In genomic region chr19:29368041-29368440, GRCm38 (mm10) we compare ENCODE assay signal across 28 mouse cellular contexts. TPM values are rescaled to one million over a fixed set of nuclear protein-coding genes. Genes with fewer than 3 reads are reported as not detected.
A peak's percentile ranks its signal among the peaks of the same experiment; 100 is the strongest.
DNase-seq lines count a peak whose midpoint lies in the region; ATAC-seq and TF ChIP-seq lines count a peak whose summit lies in the region.
"Had no signal": no experiment of that assay in that cellular context is flagged by ENCODE, and none has a peak within 500 bp of the region (broad histone marks: within the 10 kb centered on the region; RNA-seq: fewer than 3 reads in every experiment).

No protein-coding gene starts in this region.

- no peaks in the 10 kb centered on the region for H3K27me3 ChIP-seq in liver, embryonic 13.5 days
- no peaks in the 10 kb centered on the region for H3K27me3 ChIP-seq in liver, embryonic 11.5 days (replicated peaks; ENCODE audit: control insufficient read depth, insufficient read depth, low read length)
- H3K27me3 ChIP-seq in G1E (ENCODE audit: insufficient read depth, low read length) = no peaks in the 10 kb centered on the region
- H3K27me3 ChIP-seq: forebrain, embryonic 13.5 days; limb, embryonic 15.5 days had no signal

- no peak for TF ChIP-seq CTCF in G1E (IDR thresholded peaks at IDR 0.05; ENCODE audit: low read depth, low read length)

- no peaks in the 10 kb centered on the region for H3K9me3 ChIP-seq in liver, embryonic 13.5 days (replicated peaks)
- H3K9me3 ChIP-seq in liver, embryonic 11.5 days (ENCODE audit: control insufficient read depth, low read length) = no peaks in the 10 kb centered on the region
- no peaks in the 10 kb centered on the region for H3K9me3 ChIP-seq in G1E (replicated peaks)
- H3K9me3 ChIP-seq: embryonic facial prominence, embryonic 13.5 days; forebrain, embryonic 13.5 days; heart, embryonic 12.5 days; limb, embryonic 15.5 days had no signal

- DNase-seq in liver, embryonic 13.5 days = no peak
- no peak for DNase-seq in liver, embryonic 11.5 days (ENCODE audit: low spot score)
- peak; percentile 15 for DNase-seq in CD4-positive helper T cell, adult 2 months (ENCODE audit: low read depth, low spot score)
- DNase-seq in G1E (ENCODE audit: low spot score) = no peak
- DNase-seq in gastrocnemius, adult 18-20 months (ENCODE audit: low spot score) = no peak
- no peak for DNase-seq in cerebellum, postnatal 36 days
- DNase-seq: adrenal gland, adult 2 months; cerebellum, adult 11-12 months; cerebellum, postnatal 14 days; heart, postnatal 10 days; kidney, adult 18-20 months; kidney, postnatal 10 days; left cerebral cortex, postnatal 4 days; lung, adult 2 months; lung, postnatal 14 days; right cerebral cortex, postnatal 14 days had no signal

- peaks cover 45% of the 10 kb centered on the region for H3K4me1 ChIP-seq in liver, embryonic 13.5 days (replicated peaks)
- H3K4me1 ChIP-seq in liver, embryonic 11.5 days (replicated peaks; ENCODE audit: control insufficient read depth, insufficient read depth, low read length) = peaks cover 11% of the 10 kb centered on the region
- H3K4me1 ChIP-seq in G1E (ENCODE audit: insufficient read depth, low read depth, low read length) = peaks cover 64% of the 10 kb centered on the region

- no peaks in the 10 kb centered on the region for H3K36me3 ChIP-seq in liver, embryonic 13.5 days
- no peaks in the 10 kb centered on the region for H3K36me3 ChIP-seq in liver, embryonic 11.5 days (ENCODE audit: control insufficient read depth, insufficient read depth, low read length)
- peaks cover 20% of the 10 kb centered on the region for H3K36me3 ChIP-seq in G1E (replicated peaks)
- H3K36me3 ChIP-seq in macrophage (ENCODE audit: inconsistent target) = peaks cover 2% of the 10 kb centered on the region; the same call in 1 of the 2 replicates
- H3K36me3 ChIP-seq: embryonic facial prominence, embryonic 13.5 days; heart, embryonic 12.5 days; limb, embryonic 15.5 days had no signal

- H3K4me3 ChIP-seq in liver, embryonic 13.5 days (replicated peaks) = no peak overlapping the region
- no peak overlapping the region for H3K4me3 ChIP-seq in liver, embryonic 11.5 days (ENCODE audit: low read depth, low read length)
- H3K4me3 ChIP-seq in G1E (ENCODE audit: low read depth, low read length) = peak overlapping the region; percentile 73; the same call in 1 of the 2 replicates
- H3K4me3 ChIP-seq in macrophage (ENCODE audit: inconsistent target) = peak overlapping the region; percentile 84

- no peak overlapping the region for H3K9ac ChIP-seq in liver, embryonic 13.5 days
- H3K9ac ChIP-seq in liver, embryonic 11.5 days (ENCODE audit: low read depth, low read length) = no peak overlapping the region

- 74% methylated on average over 2 of the region's 2 CpGs for WGBS in liver, embryonic 13.5 days (ENCODE audit: insufficient replicate concordance)
- 83% methylated on average over 2 of the region's 2 CpGs for WGBS in liver, embryonic 11.5 days
- 38% methylated on average over 2 of the region's 2 CpGs for WGBS in macrophage (ENCODE audit: missing documents)

- no peak overlapping the region for H3K27ac ChIP-seq in liver, embryonic 13.5 days
- H3K27ac ChIP-seq in liver, embryonic 11.5 days (ENCODE audit: low read depth, low read length) = no peak overlapping the region
- H3K27ac ChIP-seq in macrophage = peak overlapping the region; percentile 93
- H3K27ac ChIP-seq: embryonic facial prominence, embryonic 13.5 days; forebrain, embryonic 13.5 days; limb, embryonic 15.5 days had no signal

- peaks cover 67% of the 10 kb centered on the region for H3K79me2 ChIP-seq in macrophage (ENCODE audit: inconsistent target)

- peak overlapping the region; percentile 95; the same call in 1 of the 2 replicates for H3K4me2 ChIP-seq in liver, embryonic 13.5 days
- H3K4me2 ChIP-seq in liver, embryonic 11.5 days = no peak overlapping the region; the same call in 1 of the 2 replicates

- ATAC-seq in liver, embryonic 13.5 days (ENCODE audit: low read depth) = no peak
- no peak for ATAC-seq in liver, embryonic 11.5 days (replicated peaks; ENCODE audit: low FRiP score)
- ATAC-seq in G1E (ENCODE audit: extremely low read depth, insufficient number of reproducible peaks, low FRiP score, poor library complexity, severe bottlenecking) = no peak

RNA-seq across cellular contexts. Expression of gene Cd274, which starts 0.8 kb away (rescaled TPM):
- polyA plus RNA-seq in liver, embryonic 13.5 days (2015; fragmentation: Nextera tagmentation; extraction: Ambion mirVana) = 0.16 and 0.31 TPM in 2 replicates
- polyA plus RNA-seq in liver, embryonic 11.5 days (2014; fragmentation: Nextera tagmentation; extraction: Ambion mirVana) = 0.43 and 0.86 TPM in 2 replicates
- total RNA-seq in G1E (2014; fragmentation: Nextera tagmentation) (15.1 and 18.4 TPM in 2 replicates), G1E (2017) (37.1 and 40.8 TPM in 2 replicates)
- polyA plus RNA-seq in G1E (2012) (0.29 and 0.56 TPM in 2 replicates), macrophage (2018) (44.6 to 125 TPM (median 104 TPM) in 3 replicates)
- 1,000 to 10,000 TPM in 3 of 26 experiments, 100 to 1,000 TPM in 23; 158 to 1,981 (median 629) TPM for total RNA-seq in macrophage (2018; cell fraction: chromatin; rRNA removed)
- 100 to 1,000 TPM in 25 of 26 experiments, 10 to 100 TPM in 1; 97.2 to 934 (median 465) TPM for total RNA-seq in macrophage (2018; cell fraction: cytosol; rRNA removed)
- 1,000 to 10,000 TPM in 15 of 26 experiments, 100 to 1,000 TPM in 10, 10 to 100 TPM in 1; 92.6 to 1,827 (median 1,161) TPM for total RNA-seq in macrophage (2018; cell fraction: nucleus; rRNA removed)
- 1 to 10 TPM in 1 of 2 experiments, under 1 TPM in 1; 0.43 to 2.5 TPM for total RNA-seq in gastrocnemius, adult 18-20 months (2021)

RNA-seq across cellular contexts. Expression of gene Plgrkt, which starts 0.9 kb away (rescaled TPM):
- polyA plus RNA-seq in liver, embryonic 13.5 days (2015; fragmentation: Nextera tagmentation; extraction: Ambion mirVana) = 32.8 and 38.5 TPM in 2 replicates
- polyA plus RNA-seq in liver, embryonic 11.5 days (2014; fragmentation: Nextera tagmentation; extraction: Ambion mirVana) = 54.0 and 56.2 TPM in 2 replicates
- total RNA-seq in G1E (2014; fragmentation: Nextera tagmentation) (179 and 190 TPM in 2 replicates), G1E (2017) (439 and 475 TPM in 2 replicates)
- polyA plus RNA-seq in G1E (2012) (38.2 and 39.8 TPM in 2 replicates), macrophage (2018) (65.1 to 163 TPM (median 83.5 TPM) in 3 replicates)
- 100 to 1,000 TPM; 439 to 902 (median 658) TPM for total RNA-seq in macrophage (2018; cell fraction: chromatin; rRNA removed)
- total RNA-seq in macrophage (2018; cell fraction: cytosol; rRNA removed) = 100 to 1,000 TPM in 4 of 26 experiments, 10 to 100 TPM in 22; 64.2 to 119 (median 78.6) TPM
- 100 to 1,000 TPM; 254 to 825 (median 609) TPM for total RNA-seq in macrophage (2018; cell fraction: nucleus; rRNA removed)
- total RNA-seq in gastrocnemius, adult 18-20 months (2021) = 10 to 100 TPM; 18.8 to 20.4 TPM

RNA-seq across cellular contexts. Expression of gene Rln1, which starts 33.6 kb away (rescaled TPM):
- 0.15 TPM in 1 of 2 replicates, not detected in the other for polyA plus RNA-seq in liver, embryonic 13.5 days (2015; fragmentation: Nextera tagmentation; extraction: Ambion mirVana)
- polyA plus RNA-seq in liver, embryonic 11.5 days (2014; fragmentation: Nextera tagmentation; extraction: Ambion mirVana) = not detected in 2 replicates
- not detected in 2 replicates for total RNA-seq in G1E (2014; fragmentation: Nextera tagmentation)
- 0.06 and 0.11 TPM in 2 replicates for total RNA-seq in G1E (2017)
- polyA plus RNA-seq in G1E (2012) = not detected in 2 replicates
- not detected for total RNA-seq in macrophage (2018; cell fraction: chromatin; rRNA removed)
- not detected for total RNA-seq in macrophage (2018; cell fraction: cytosol; rRNA removed)
- total RNA-seq in macrophage (2018; cell fraction: nucleus; rRNA removed) = not detected
- polyA plus RNA-seq in macrophage (2018) = not detected in 3 replicates
- total RNA-seq in gastrocnemius, adult 18-20 months (2021) = not detected
- total RNA-seq: adrenal gland, adult 2 months; adrenal gland, postnatal 4 days; gastrocnemius, adult 8-10 months; heart, postnatal 10 days; megakaryocyte-erythroid progenitor cell, adult 5-6 weeks had no signal
- polyA plus RNA-seq: adrenal gland, adult 2 months; embryonic facial prominence, embryonic 13.5 days; inflammation-experienced regulatory T-cells, adult 6 months; lung, adult 2 months; testis, adult 2 months had no signal

RNA-seq across cellular contexts. Expression of gene Pdcd1lg2, which starts 42.7 kb away (rescaled TPM):
- 0.06 TPM in 1 of 2 replicates, not detected in the other for polyA plus RNA-seq in liver, embryonic 13.5 days (2015; fragmentation: Nextera tagmentation; extraction: Ambion mirVana)
- not detected in 2 replicates for polyA plus RNA-seq in liver, embryonic 11.5 days (2014; fragmentation: Nextera tagmentation; extraction: Ambion mirVana)
- total RNA-seq in G1E (2014; fragmentation: Nextera tagmentation) (2.0 and 2.5 TPM in 2 replicates), G1E (2017) (8.8 and 10.5 TPM in 2 replicates)
- polyA plus RNA-seq in G1E (2012) (0.10 and 0.16 TPM in 2 replicates), macrophage (2018) (0.09 to 0.18 TPM in 2 of 3 replicates, not detected in the other)
- total RNA-seq in macrophage (2018; cell fraction: chromatin; rRNA removed) = 1 to 10 TPM in 2 of 26 experiments, under 1 TPM in 11, not detected in 13; 0.33 to 1.5 (median 0.86) TPM
- under 1 TPM in 25 of 26 experiments, not detected in 1; 0.09 to 0.45 (median 0.22) TPM for total RNA-seq in macrophage (2018; cell fraction: cytosol; rRNA removed)
- 1 to 10 TPM in 10 of 26 experiments, under 1 TPM in 6, not detected in 10; 0.52 to 3.2 (median 1.5) TPM for total RNA-seq in macrophage (2018; cell fraction: nucleus; rRNA removed)
- not detected for total RNA-seq in gastrocnemius, adult 18-20 months (2021)
- total RNA-seq: adrenal gland, adult 2 months; adrenal gland, postnatal 4 days; gastrocnemius, adult 8-10 months; heart, postnatal 10 days; megakaryocyte-erythroid progenitor cell, adult 5-6 weeks had no signal
- polyA plus RNA-seq: adrenal gland, adult 2 months; embryonic facial prominence, embryonic 13.5 days; forebrain, embryonic 13.5 days; heart, embryonic 12.5 days; hindbrain, embryonic 11.5 days; limb, embryonic 15.5 days; midbrain, embryonic 16.5 days had no signal

RNA-seq across cellular contexts. Expression of gene Insl6, which starts 42.9 kb away (rescaled TPM):
- polyA plus RNA-seq in liver, embryonic 13.5 days (2015; fragmentation: Nextera tagmentation; extraction: Ambion mirVana) = 0.65 and 1.1 TPM in 2 replicates
- 3.1 and 3.2 TPM in 2 replicates for polyA plus RNA-seq in liver, embryonic 11.5 days (2014; fragmentation: Nextera tagmentation; extraction: Ambion mirVana)
- total RNA-seq in G1E (2014; fragmentation: Nextera tagmentation) (1.1 TPM in 1 of 2 replicates, not detected in the other), G1E (2017) (4.2 and 4.8 TPM in 2 replicates)
- polyA plus RNA-seq in G1E (2012) (0.17 and 0.35 TPM in 2 replicates), macrophage (2018) (10.1 to 21.0 TPM (median 14.9 TPM) in 3 replicates)
- total RNA-seq in macrophage (2018; cell fraction: chromatin; rRNA removed) = 1 to 10 TPM in 14 of 26 experiments, not detected in 12; 1.1 to 9.8 (median 2.5) TPM
- total RNA-seq in macrophage (2018; cell fraction: cytosol; rRNA removed) = 10 to 100 TPM in 25 of 26 experiments, 1 to 10 TPM in 1; 9.7 to 38.4 (median 21.1) TPM
- total RNA-seq in macrophage (2018; cell fraction: nucleus; rRNA removed) = 10 to 100 TPM in 6 of 26 experiments, 1 to 10 TPM in 20; 1.4 to 24.5 (median 5.8) TPM
- not detected for total RNA-seq in gastrocnemius, adult 18-20 months (2021)
- total RNA-seq: gastrocnemius, adult 8-10 months; left cerebral cortex, postnatal 4 days had no signal

Comparison
In these comparisons a context has a peak if more than half of its experiments do, and no peak if none do; other contexts are left out.
1. H3K4me3 ChIP-seq: peak in G1E (single experiment) and macrophage (single experiment); none in liver, embryonic 13.5 days (single experiment) and liver, embryonic 11.5 days (single experiment).
2. RNA of gene Cd274, which starts 0.8 kb away (polyA plus RNA-seq): 44.6 to 125 TPM in macrophage; 0.29 to 0.56 TPM in G1E, 0.43 to 0.86 TPM in liver, embryonic 11.5 days and 0.16 to 0.31 TPM in liver, embryonic 13.5 days; every median in the first group is over 10 times any median in the second.